Mouse (Mus musculus) E14TG2a.4 (cell line): ENCODE measurements around the gene Cerk.

Experiments used
- H3K27me3 ChIP-seq: 2 replicates; pipeline ENCODE4 v1.6.1; 2014; ENCODE audit warnings: low read length, control low read depth; ENCODE audit not compliant: insufficient read depth
- H3K36me3 ChIP-seq: 2 replicates; pipeline ENCODE4 v1.6.1; 2014; ENCODE audit warnings: low read length, control low read depth; ENCODE audit not compliant: insufficient read depth
- H3K4me1 ChIP-seq: replicated peaks from 2 replicates; pipeline ENCODE4 v1.6.1; 2014; ENCODE audit warnings: low read depth, low read length, control low read depth
- H3K4me3 ChIP-seq: replicated peaks from 2 replicates; pipeline ENCODE4 v1.5.1; 2014; ENCODE audit warnings: mild to moderate bottlenecking, low read length
- H3K9me3 ChIP-seq: 2 replicates; pipeline ENCODE4 v1.6.1; 2014; ENCODE audit warnings: low read length, control low read depth
- CTCF ChIP-seq: conservative IDR thresholded peaks from 2 replicates; pipeline ENCODE4 v1.5.1; 2014; ENCODE audit warnings: low read length
- NANOG ChIP-seq: IDR thresholded peaks from 2 replicates; pipeline ENCODE4 v1.6.1; 2014; ENCODE audit warnings: borderline replicate concordance, low read length, mixed read lengths
- POU5F1 ChIP-seq: IDR thresholded peaks from 2 replicates; pipeline ENCODE4 v1.6.1; 2014; ENCODE audit warnings: low read length, borderline replicate concordance

The Cerk gene

GRCm38 (mm10) chr15:86146922-86147321, 39.0 kb downstream of the Cerk start:
- no peak overlapping the region for H3K4me3 ChIP-seq
- 0 out of 2 replicates have a peak, but pooled peaks cover 6% of the 10 kb centered on the region for H3K27me3 ChIP-seq
- TF ChIP-seq NANOG (no peak), POU5F1 (no peak), CTCF (no peak)
- H3K9me3 ChIP-seq = no peaks in the 10 kb centered on the region
- H3K4me1 ChIP-seq = peaks cover 30% of the 10 kb centered on the region
- no peaks in the 10 kb centered on the region for H3K36me3 ChIP-seq

GRCm38 (mm10) chr15:86145046-86145445, 40.9 kb downstream of the Cerk start:
- H3K4me3 ChIP-seq = no peak overlapping the region
- H3K36me3 ChIP-seq = no peaks in the 10 kb centered on the region
- TF ChIP-seq POU5F1 (no peak), NANOG (no peak), CTCF (no peak)
- peaks cover 31% of the 10 kb centered on the region for H3K4me1 ChIP-seq
- 0 out of 2 replicates have a peak, but pooled peaks cover 6% of the 10 kb centered on the region for H3K27me3 ChIP-seq
- H3K9me3 ChIP-seq = no peaks in the 10 kb centered on the region

- Histone ChIP-seq H3K4me1 (peaks cover 36% of the 10 kb centered on the region), H3K4me3 (no peak overlapping the region), H3K36me3 (no peaks in the 10 kb centered on the region), H3K27me3 (0 out of 2 replicates have a peak, but pooled peaks cover 6% of the 10 kb centered on the region), H3K9me3 (no peaks in the 10 kb centered on the region)
- no peak for TF ChIP-seq POU5F1
- no peak for TF ChIP-seq CTCF
- TF ChIP-seq NANOG = no peak
Observed at GRCm38 (mm10) chr15:86144577-86144976, 41.4 kb downstream of the Cerk start.

GRCm38 (mm10) chr15:86140323-86140722, 45.6 kb downstream of the Cerk start:
- H3K27me3 ChIP-seq = 0 out of 2 replicates have a peak, but pooled peaks cover 5% of the 10 kb centered on the region
- no peaks in the 10 kb centered on the region for H3K9me3 ChIP-seq
- H3K4me1 ChIP-seq = peaks cover 27% of the 10 kb centered on the region
- TF ChIP-seq POU5F1 = no peak
- peak; percentile 81 for TF ChIP-seq CTCF
- H3K4me3 ChIP-seq = 0 out of 2 replicates have a peak overlapping the region, but pooled peaks have one; percentile 39
- no peaks in the 10 kb centered on the region for H3K36me3 ChIP-seq

GRCm38 (mm10) chr15:86137638-86138037, 48.3 kb downstream of the Cerk start:
- Histone ChIP-seq H3K36me3 (peaks cover 6% of the 10 kb centered on the region), H3K9me3 (no peaks in the 10 kb centered on the region), H3K27me3 (0 out of 2 replicates have a peak, but pooled peaks cover 3% of the 10 kb centered on the region), H3K4me3 (no peak overlapping the region), H3K4me1 (peaks cover 29% of the 10 kb centered on the region)
- TF ChIP-seq POU5F1 = no peak
- TF ChIP-seq CTCF = peak; percentile 60
- TF ChIP-seq NANOG = no peak

GRCm38 (mm10) chr15:86134941-86135783, 50.8 kb downstream of the Cerk start:
- no peaks in the 10 kb centered on the region for H3K27me3 ChIP-seq
- no peaks in the 10 kb centered on the region for H3K9me3 ChIP-seq
- TF ChIP-seq NANOG = no peak
- peak; percentile 89 for TF ChIP-seq CTCF
- no peak overlapping the region for H3K4me3 ChIP-seq
- peaks cover 26% of the 10 kb centered on the region for H3K36me3 ChIP-seq
- peaks cover 26% of the 10 kb centered on the region for H3K4me1 ChIP-seq

- Histone ChIP-seq H3K27me3 (no peaks in the 10 kb centered on the region; the same call in 1 of the 2 replicates), H3K36me3 (peaks cover 50% of the 10 kb centered on the region), H3K4me1 (peaks cover 36% of the 10 kb centered on the region), H3K4me3 (no peak overlapping the region), H3K9me3 (no peaks in the 10 kb centered on the region)
- TF ChIP-seq POU5F1 (no peak), NANOG (no peak), CTCF (no peak)
Observed at GRCm38 (mm10) chr15:86130657-86131056, 55.3 kb downstream of the Cerk start.

GRCm38 (mm10) chr15:86129036-86129435, 56.9 kb downstream of the Cerk start:
- Histone ChIP-seq H3K4me3 (no peak overlapping the region), H3K36me3 (peaks cover 50% of the 10 kb centered on the region), H3K27me3 (no peaks in the 10 kb centered on the region; the same call in 1 of the 2 replicates), H3K9me3 (no peaks in the 10 kb centered on the region), H3K4me1 (peaks cover 27% of the 10 kb centered on the region)
- TF ChIP-seq POU5F1 (no peak), NANOG (no peak), CTCF (no peak)
